Mouse (Mus musculus): ENCODE measurements around the gene Nkx2-2. TPM values are rescaled to one million over a fixed set of nuclear protein-coding genes. Genes with fewer than 3 reads are reported as not detected.

Gene Nkx2-2
- polyA plus RNA-seq (2015; fragmentation: Nextera tagmentation; extraction: Ambion mirVana): not detected in 2 replicates

GRCm38 (mm10) chr2:147193271-147194255 lies at the start of gene Nkx2-2:
Nkx2-2 (minus strand) TSS chr2:147194243.

Other genes with a start within 250 kb of the Nkx2-2 start
- gene Xrn2, start 181.2 kb downstream of the Nkx2-2 start, polyA plus RNA-seq (2015; fragmentation: Nextera tagmentation; extraction: Ambion mirVana): 38.3 and 42.6 TPM in 2 replicates
- gene Nkx2-4, start 108.8 kb downstream of the Nkx2-2 start, polyA plus RNA-seq (2015; fragmentation: Nextera tagmentation; extraction: Ambion mirVana): not detected in 2 replicates
- gene Pax1, start 167.7 kb upstream of the Nkx2-2 start, polyA plus RNA-seq (2015; fragmentation: Nextera tagmentation; extraction: Ambion mirVana): not detected in 2 replicates

Data from urinary bladder, postnatal 0 days (tissue).